Mouse (Mus musculus) forebrain, embryonic 10.5 days (tissue): ENCODE results near the gene Rnf144a. TPM values are rescaled to one million over a fixed set of nuclear protein-coding genes. Genes with fewer than 3 reads are reported as not detected.

Experiments used
- DNase-seq: peaks from one replicate; pipeline ENCODE4 v3.0.0-alpha.2; 2017; ENCODE audit warnings: low spot score; ENCODE audit errors: extremely low spot score
- H3K27ac ChIP-seq: fragments of 300-500 bp; sonication (generic); 2 replicates; pipeline ENCODE4 v1.5.1; 2016; ENCODE audit warnings: mild to moderate bottlenecking
- H3K27me3 ChIP-seq: fragments of 300-500 bp; sonication (generic); 2 replicates; pipeline ENCODE4 v1.6.1; 2016; ENCODE audit warnings: mild to moderate bottlenecking; ENCODE audit not compliant: poor library complexity, severe bottlenecking
- H3K36me3 ChIP-seq: fragments of 300-500 bp; sonication (generic); replicated peaks from 2 replicates; pipeline ENCODE4 v1.6.1; 2016; ENCODE audit warnings: mild to moderate bottlenecking, moderate library complexity
- H3K4me1 ChIP-seq: fragments of 300-500 bp; sonication (generic); 2 replicates; pipeline ENCODE4 v1.6.1; 2016
- H3K4me3 ChIP-seq: fragments of 300-500 bp; sonication (generic); 2 replicates; pipeline ENCODE4 v1.5.1; 2016; ENCODE audit warnings: mild to moderate bottlenecking, moderate library complexity
- H3K9me3 ChIP-seq: fragments of 300-500 bp; sonication (generic); 2 replicates; pipeline ENCODE4 v1.6.1; 2016; ENCODE audit warnings: mild to moderate bottlenecking, moderate library complexity
- WGBS: fragments of 180-500 bp; shearing (Covaris S2); methylation state at CpG from one replicate; pipeline ENCODE4 v1.1.7; 2016; 5-methylcytosine and 5-hydroxymethylcytosine counted together
- polyA plus RNA-seq: library from polyadenylated mRNA; unstranded; fragments of >200 nt; fragmentation: Nextera tagmentation; extraction: Ambion mirVana; gene quantifications from 2 replicates; pipeline ENCODE4 v1.2.1, GENCODE M21; 2016

Rnf144a gene
- polyA plus RNA-seq, 1 experiment from 2014 or later, result 41.1 TPM

- Histone ChIP-seq H3K36me3 (peaks cover 67% of the 10 kb centered on the region), H3K4me3 (no peak overlapping the region), H3K27ac (no peak overlapping the region), H3K9me3 (peaks cover 4% of the 10 kb centered on the region; the same call in 1 of the 2 replicates), H3K4me1 (peaks cover 26% of the 10 kb centered on the region), H3K27me3 (no peaks in the 10 kb centered on the region)
- no peak for DNase-seq
- 87% methylated on average over 16 of the region's 16 CpGs for WGBS
Observed at GRCm38 (mm10) chr12:26403372-26404125, 11.5 kb downstream of the Rnf144a start.

- Histone ChIP-seq H3K27ac (no peak overlapping the region), H3K4me1 (peaks cover 21% of the 10 kb centered on the region), H3K9me3 (peaks cover 4% of the 10 kb centered on the region; the same call in 1 of the 2 replicates), H3K27me3 (no peaks in the 10 kb centered on the region), H3K4me3 (no peak overlapping the region), H3K36me3 (peaks cover 63% of the 10 kb centered on the region)
- no peak for DNase-seq
- WGBS, result 89% methylated on average over 10 of the region's 10 CpGs
Observed at GRCm38 (mm10) chr12:26401696-26402470, 13.2 kb downstream of the Rnf144a start.

GRCm38 (mm10) chr12:26401254-26401653, 13.8 kb downstream of the Rnf144a start:
- H3K36me3 ChIP-seq, result peaks cover 65% of the 10 kb centered on the region
- no peak overlapping the region for H3K4me3 ChIP-seq
- peaks cover 4% of the 10 kb centered on the region; the same call in 1 of the 2 replicates for H3K9me3 ChIP-seq
- no peak for DNase-seq
- peaks cover 21% of the 10 kb centered on the region for H3K4me1 ChIP-seq
- H3K27me3 ChIP-seq, result no peaks in the 10 kb centered on the region
- WGBS, result 94% methylated on average over 1 of the region's 1 CpGs
- H3K27ac ChIP-seq, result no peak overlapping the region

- Histone ChIP-seq H3K27me3 (no peaks in the 10 kb centered on the region), H3K4me1 (peaks cover 21% of the 10 kb centered on the region), H3K9me3 (peaks cover 4% of the 10 kb centered on the region; the same call in 1 of the 2 replicates), H3K27ac (no peak overlapping the region), H3K36me3 (peaks cover 63% of the 10 kb centered on the region), H3K4me3 (no peak overlapping the region)
- 100% methylated on average over 1 of the region's 1 CpGs for WGBS
- no peak for DNase-seq
Observed at GRCm38 (mm10) chr12:26400762-26401161, 14.3 kb downstream of the Rnf144a start.

- no peak overlapping the region for H3K4me3 ChIP-seq
- no peaks in the 10 kb centered on the region for H3K27me3 ChIP-seq
- H3K36me3 ChIP-seq, result peaks cover 50% of the 10 kb centered on the region
- no peak overlapping the region for H3K27ac ChIP-seq
- H3K9me3 ChIP-seq, result peaks cover 4% of the 10 kb centered on the region; the same call in 1 of the 2 replicates
- H3K4me1 ChIP-seq, result peaks cover 27% of the 10 kb centered on the region
- no peak for DNase-seq
- 96% methylated on average over 6 of the region's 6 CpGs for WGBS
Observed at GRCm38 (mm10) chr12:26399391-26399790, 15.7 kb downstream of the Rnf144a start.

GRCm38 (mm10) chr12:26398597-26398996, 16.5 kb downstream of the Rnf144a start:
- Histone ChIP-seq H3K27ac (0 out of 2 replicates have a peak overlapping the region, but pooled peaks have one; percentile 11), H3K27me3 (no peaks in the 10 kb centered on the region), H3K4me1 (peaks cover 32% of the 10 kb centered on the region), H3K9me3 (peaks cover 4% of the 10 kb centered on the region; the same call in 1 of the 2 replicates), H3K36me3 (peaks cover 42% of the 10 kb centered on the region), H3K4me3 (no peak overlapping the region)
- 70% methylated on average over 2 of the region's 2 CpGs for WGBS
- no peak for DNase-seq

GRCm38 (mm10) chr12:26394485-26395470, 20.3 kb downstream of the Rnf144a start:
- Histone ChIP-seq H3K9me3 (no peaks in the 10 kb centered on the region), H3K36me3 (peaks cover 29% of the 10 kb centered on the region), H3K27ac (peak overlapping the region; percentile 62), H3K4me1 (peaks cover 31% of the 10 kb centered on the region), H3K27me3 (no peaks in the 10 kb centered on the region), H3K4me3 (no peak overlapping the region)
- no peak for DNase-seq
- WGBS, result 68% methylated on average over 13 of the region's 13 CpGs

- no peak for DNase-seq
- Histone ChIP-seq H3K4me3 (no peak overlapping the region), H3K27ac (peak overlapping the region; percentile 35; the same call in 1 of the 2 replicates), H3K36me3 (peaks cover 35% of the 10 kb centered on the region), H3K4me1 (peaks cover 26% of the 10 kb centered on the region), H3K27me3 (no peaks in the 10 kb centered on the region), H3K9me3 (no peaks in the 10 kb centered on the region)
- WGBS, result 90% methylated on average over 5 of the region's 5 CpGs
Observed at GRCm38 (mm10) chr12:26393291-26393690, 21.8 kb downstream of the Rnf144a start.

- no peak for DNase-seq
- WGBS, result 93% methylated on average over 1 of the region's 1 CpGs
- H3K36me3 ChIP-seq, result peaks cover 45% of the 10 kb centered on the region
- no peaks in the 10 kb centered on the region for H3K27me3 ChIP-seq
- no peaks in the 10 kb centered on the region for H3K9me3 ChIP-seq
- peaks cover 25% of the 10 kb centered on the region for H3K4me1 ChIP-seq
- H3K27ac ChIP-seq, result no peak overlapping the region
- H3K4me3 ChIP-seq, result no peak overlapping the region
Observed at GRCm38 (mm10) chr12:26391162-26391561, 23.9 kb downstream of the Rnf144a start.

- Histone ChIP-seq H3K9me3 (no peaks in the 10 kb centered on the region), H3K4me1 (peaks cover 2% of the 10 kb centered on the region; the same call in 1 of the 2 replicates), H3K4me3 (no peak overlapping the region), H3K27me3 (no peaks in the 10 kb centered on the region), H3K36me3 (peaks cover 81% of the 10 kb centered on the region), H3K27ac (no peak overlapping the region)
- DNase-seq, result no peak
- WGBS, result 80% methylated on average over 6 of the region's 6 CpGs
Observed at GRCm38 (mm10) chr12:26387523-26387922, 27.5 kb downstream of the Rnf144a start.

- Histone ChIP-seq H3K27me3 (no peaks in the 10 kb centered on the region), H3K4me1 (peaks cover 2% of the 10 kb centered on the region; the same call in 1 of the 2 replicates), H3K36me3 (peaks cover 87% of the 10 kb centered on the region), H3K4me3 (no peak overlapping the region), H3K27ac (no peak overlapping the region), H3K9me3 (no peaks in the 10 kb centered on the region)
- DNase-seq, result no peak
- WGBS, result 77% methylated on average over 9 of the region's 9 CpGs
Observed at GRCm38 (mm10) chr12:26386947-26387346, 28.1 kb downstream of the Rnf144a start.

- H3K27ac ChIP-seq, result no peak overlapping the region
- H3K9me3 ChIP-seq, result no peaks in the 10 kb centered on the region
- 92% methylated on average over 2 of the region's 2 CpGs for WGBS
- H3K4me1 ChIP-seq, result peaks cover 2% of the 10 kb centered on the region; the same call in 1 of the 2 replicates
- H3K27me3 ChIP-seq, result no peaks in the 10 kb centered on the region
- no peak overlapping the region for H3K4me3 ChIP-seq
- H3K36me3 ChIP-seq, result peaks cover 94% of the 10 kb centered on the region
- DNase-seq, result no peak
Observed at GRCm38 (mm10) chr12:26386189-26386588, 28.9 kb downstream of the Rnf144a start.
